In genomic region chr6:48538841-48539737, GRCm38 (mm10) we compare ENCODE assay signal across 8 mouse cellular contexts. TPM values are rescaled to one million over a fixed set of nuclear protein-coding genes. Genes with fewer than 3 reads are reported as not detected.
DNase-seq lines count a peak whose midpoint lies in the region; ATAC-seq and TF ChIP-seq lines count a peak whose summit lies in the region.

No protein-coding gene starts in this region.

- no peak overlapping the region for H3K4me2 ChIP-seq in kidney, postnatal 0 days (ENCODE audit: low read length)
- peak overlapping the region; percentile 89 for H3K4me2 ChIP-seq in neural tube, embryonic 15.5 days

- H3K4me1 ChIP-seq in kidney, postnatal 0 days (replicated peaks; ENCODE audit: insufficient read depth, low read length), result 0 out of 2 replicates have a peak, but pooled peaks cover 7% of the 10 kb centered on the region
- H3K4me1 ChIP-seq in neural tube, embryonic 15.5 days, result peaks cover 32% of the 10 kb centered on the region

- no peak overlapping the region for H3K27ac ChIP-seq in kidney, postnatal 0 days
- 0 out of 2 replicates have a peak overlapping the region, but pooled peaks have one; percentile 18 for H3K27ac ChIP-seq in neural tube, embryonic 15.5 days (replicated peaks)

- WGBS in kidney, postnatal 0 days, result 85% methylated on average over 5 of the region's 5 CpGs
- WGBS in neural tube, embryonic 15.5 days, result 73% methylated on average over 5 of the region's 5 CpGs

- no peak overlapping the region for H3K4me3 ChIP-seq in kidney, postnatal 0 days (replicated peaks; ENCODE audit: low read depth, low read length)
- H3K4me3 ChIP-seq in neural tube, embryonic 15.5 days (replicated peaks), result peak overlapping the region; percentile 82

- no peaks in the 10 kb centered on the region for H3K36me3 ChIP-seq in kidney, postnatal 0 days (ENCODE audit: insufficient read depth, low read length)
- peaks cover 17% of the 10 kb centered on the region for H3K36me3 ChIP-seq in neural tube, embryonic 15.5 days

- no peaks in the 10 kb centered on the region for H3K27me3 ChIP-seq in kidney, postnatal 0 days (ENCODE audit: insufficient read depth, low read length)
- no peaks in the 10 kb centered on the region for H3K27me3 ChIP-seq in neural tube, embryonic 15.5 days (replicated peaks)

- no peaks in the 10 kb centered on the region for H3K9me3 ChIP-seq in kidney, postnatal 0 days (replicated peaks; ENCODE audit: low read length)
- H3K9me3 ChIP-seq in neural tube, embryonic 15.5 days (replicated peaks), result no peaks in the 10 kb centered on the region

- TF ChIP-seq CTCF in kidney, postnatal 0 days (IDR thresholded peaks at IDR 0.05; ENCODE audit: low read depth), result peak; percentile 86

- ATAC-seq in kidney, postnatal 0 days (replicated peaks; ENCODE audit: low FRiP score, low read depth), result no peak
- ATAC-seq in neural tube, embryonic 15.5 days (ENCODE audit: low FRiP score), result no peak

- DNase-seq in B cell, adult 2 months, result peak; percentile 85
- DNase-seq in MN1 (ENCODE audit: low spot score), result peak; percentile 84
- peak; percentile 88 to 94 for DNase-seq in cerebellum, postnatal 14 days
- peak; percentile 76 to 81 for DNase-seq in frontal cortex, postnatal 36 days (ENCODE audit: low spot score in 2 of 2)
- peak; percentile 91 for DNase-seq in kidney, postnatal 0 days (ENCODE audit: low spot score)
- DNase-seq in lung, adult 18-20 months, result peak; percentile 61 to 72
- peak; percentile 77 for DNase-seq in thymus, postnatal 14 days

- H3K9ac ChIP-seq in kidney, postnatal 0 days (ENCODE audit: low read depth, low read length), result no peak overlapping the region
- H3K9ac ChIP-seq in neural tube, embryonic 15.5 days (replicated peaks), result peak overlapping the region; percentile 98; the same call in 1 of the 2 replicates

RNA-seq across cellular contexts. Expression of gene Atp6v0e2, which starts 1.7 kb away (rescaled TPM):
- 31.1 and 34.6 TPM in 2 replicates for polyA plus RNA-seq in kidney, postnatal 0 days (2015; fragmentation: Nextera tagmentation; extraction: Ambion mirVana)
- polyA plus RNA-seq in neural tube, embryonic 15.5 days (2015; fragmentation: Nextera tagmentation; extraction: Ambion mirVana), result 295 and 349 TPM in 2 replicates

RNA-seq across cellular contexts. Expression of gene Lrrc61, which starts 15.5 kb away (rescaled TPM):
- 11.5 and 11.9 TPM in 2 replicates for polyA plus RNA-seq in kidney, postnatal 0 days (2015; fragmentation: Nextera tagmentation; extraction: Ambion mirVana)
- polyA plus RNA-seq in neural tube, embryonic 15.5 days (2015; fragmentation: Nextera tagmentation; extraction: Ambion mirVana), result 21.6 and 24.0 TPM in 2 replicates

RNA-seq across cellular contexts. Expression of gene Rarres2, which starts 33.5 kb away (rescaled TPM):
- 66.8 and 80.3 TPM in 2 replicates for polyA plus RNA-seq in kidney, postnatal 0 days (2015; fragmentation: Nextera tagmentation; extraction: Ambion mirVana)
- polyA plus RNA-seq in neural tube, embryonic 15.5 days (2015; fragmentation: Nextera tagmentation; extraction: Ambion mirVana), result 11.5 and 16.7 TPM in 2 replicates

RNA-seq across cellular contexts. Expression of gene Gm45021, which starts 50.3 kb away (rescaled TPM):
- polyA plus RNA-seq in kidney, postnatal 0 days (2015; fragmentation: Nextera tagmentation; extraction: Ambion mirVana), result 0.38 TPM in 1 of 2 replicates, not detected in the other
- polyA plus RNA-seq in neural tube, embryonic 15.5 days (2015; fragmentation: Nextera tagmentation; extraction: Ambion mirVana), result not detected in 2 replicates

RNA-seq across cellular contexts. Expression of gene Repin1, which starts 54.6 kb away (rescaled TPM):
- polyA plus RNA-seq in kidney, postnatal 0 days (2015; fragmentation: Nextera tagmentation; extraction: Ambion mirVana), result 37.4 and 43.5 TPM in 2 replicates
- 41.0 and 43.7 TPM in 2 replicates for polyA plus RNA-seq in neural tube, embryonic 15.5 days (2015; fragmentation: Nextera tagmentation; extraction: Ambion mirVana)
